Mouse (Mus musculus) thymus, postnatal 36 days (tissue): ENCODE measurements around the gene Rtkn2.

Experiments
- DNase-seq, 2 experiments: peaks; one replicate each; pipeline ENCODE4 v3.0.0; 2022; ENCODE audit warnings: mixed read lengths in 2 of 2

The Rtkn2 gene

DNA sequence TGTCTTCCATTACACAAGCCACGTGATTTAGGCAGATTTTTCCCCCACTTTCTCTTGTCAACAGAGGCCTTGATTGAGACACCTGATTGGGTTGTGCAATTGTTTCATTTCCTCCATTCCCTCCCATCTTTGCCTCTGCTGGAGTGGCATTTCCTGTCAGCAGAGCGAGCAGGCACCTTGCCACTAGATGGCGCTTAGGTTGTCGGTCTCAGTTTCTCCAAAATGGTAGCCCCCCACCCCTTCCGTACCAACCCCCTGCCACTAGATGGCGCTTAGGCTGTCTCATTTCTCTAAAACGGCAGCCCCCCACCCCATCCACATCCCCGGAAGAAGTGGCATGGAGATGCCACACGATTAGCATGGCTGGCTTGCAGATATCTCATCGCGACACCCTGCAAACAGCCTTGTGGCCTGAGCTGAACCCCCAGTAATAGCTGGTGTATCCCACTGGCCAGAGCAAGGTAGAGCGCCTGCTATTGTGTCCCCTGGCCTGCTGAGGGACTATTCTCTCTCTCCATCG is 18.8 kb downstream of the Rtkn2 start:
- DNase-seq, result peak; percentile 77

DNA sequence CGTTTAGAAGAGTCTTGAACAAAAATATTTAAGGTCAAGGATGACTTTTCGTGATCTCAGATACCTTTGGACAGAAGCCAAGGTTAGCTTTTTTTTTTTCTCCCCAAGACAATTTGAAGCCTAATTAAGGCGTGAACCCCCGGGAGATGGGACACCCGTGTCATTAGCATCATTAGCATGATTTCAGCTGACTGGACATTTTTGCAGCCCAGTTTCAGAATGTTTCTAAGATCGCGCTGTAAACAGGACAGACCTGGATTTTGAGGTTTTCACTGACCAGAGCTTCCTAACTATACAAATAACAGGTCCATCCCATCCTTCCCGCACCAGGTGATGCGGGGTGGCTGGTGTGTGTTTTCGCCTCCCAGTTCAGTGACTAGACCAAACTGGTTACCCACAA is 19.8 kb downstream of the Rtkn2 start:
- no peak for DNase-seq

DNA sequence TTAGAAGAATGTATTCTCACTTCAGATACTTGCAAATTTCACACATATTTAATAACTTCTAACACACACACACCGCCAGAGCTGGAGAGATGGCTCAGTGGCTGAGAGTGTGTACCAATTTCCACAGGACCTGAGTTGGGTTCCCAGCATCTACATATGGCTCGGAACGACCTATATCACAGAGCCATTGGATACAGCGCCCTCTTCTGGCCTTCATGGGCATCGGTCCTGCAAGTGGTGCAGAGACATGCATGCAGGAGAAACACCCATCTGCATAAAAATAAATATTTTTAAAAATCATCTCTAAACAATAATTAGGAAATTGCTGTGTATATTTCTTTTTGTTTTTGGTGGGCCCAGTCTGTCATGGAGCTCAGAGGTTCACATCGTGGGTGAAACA is 22.1 kb downstream of the Rtkn2 start:
- DNase-seq, result no peak

DNA sequence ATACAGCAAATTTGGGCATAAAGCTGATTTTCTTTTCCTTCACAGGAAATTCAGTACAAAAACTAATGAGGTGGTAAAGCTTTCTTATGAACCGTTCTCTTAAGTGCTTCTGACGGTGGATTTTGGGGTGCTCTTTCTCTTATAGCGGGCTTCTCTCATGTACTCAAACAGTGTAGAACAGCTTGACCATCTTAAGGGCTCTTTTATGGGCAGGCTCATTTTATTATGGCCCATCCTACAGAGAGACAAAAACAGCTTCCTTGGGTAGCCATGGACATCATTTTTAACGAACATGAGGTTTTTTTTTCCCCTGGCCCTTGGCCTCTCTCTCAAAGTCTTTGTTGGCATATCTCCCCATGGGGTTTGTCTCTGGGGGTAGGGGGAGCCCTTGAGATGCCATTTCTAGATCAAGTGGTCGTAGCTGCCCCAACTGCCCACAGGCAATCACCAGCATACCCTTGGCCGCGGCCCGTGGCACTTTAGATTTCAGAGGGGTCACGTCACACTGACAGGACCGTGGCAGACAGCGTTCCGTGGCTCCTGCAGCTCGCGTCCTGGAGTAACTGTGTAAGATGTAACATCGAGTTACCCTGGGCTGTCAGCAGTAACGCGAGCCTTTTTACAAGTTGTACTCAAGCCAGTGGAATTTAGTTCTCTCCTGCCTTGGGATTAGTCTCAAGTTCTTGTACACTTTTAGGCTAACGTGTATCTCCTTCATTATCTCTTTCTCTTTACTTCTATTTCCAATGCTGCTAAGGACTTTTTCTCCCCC is 24.5 kb downstream of the Rtkn2 start:
- no peak for DNase-seq

DNA sequence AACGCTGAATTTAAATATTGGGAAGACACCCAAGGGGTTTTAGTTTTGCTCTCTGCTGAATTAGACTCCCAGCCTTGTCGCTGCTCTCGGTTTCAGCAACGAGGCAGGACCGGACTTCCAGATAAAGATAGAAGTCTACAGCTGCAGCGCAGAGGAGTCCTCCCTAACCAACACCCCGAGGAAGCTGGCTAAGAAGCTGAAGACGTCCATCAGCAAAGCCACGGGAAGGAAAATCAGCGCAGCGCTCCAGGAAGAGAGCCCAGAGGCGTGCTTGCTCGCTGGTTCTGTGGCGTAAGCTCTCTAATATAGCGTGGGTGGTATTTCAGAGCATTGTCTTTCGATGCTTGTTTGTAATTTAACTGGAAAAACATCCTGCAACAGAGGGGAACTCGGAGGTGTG is 26.0 kb downstream of the Rtkn2 start:
- no peak for DNase-seq

DNA sequence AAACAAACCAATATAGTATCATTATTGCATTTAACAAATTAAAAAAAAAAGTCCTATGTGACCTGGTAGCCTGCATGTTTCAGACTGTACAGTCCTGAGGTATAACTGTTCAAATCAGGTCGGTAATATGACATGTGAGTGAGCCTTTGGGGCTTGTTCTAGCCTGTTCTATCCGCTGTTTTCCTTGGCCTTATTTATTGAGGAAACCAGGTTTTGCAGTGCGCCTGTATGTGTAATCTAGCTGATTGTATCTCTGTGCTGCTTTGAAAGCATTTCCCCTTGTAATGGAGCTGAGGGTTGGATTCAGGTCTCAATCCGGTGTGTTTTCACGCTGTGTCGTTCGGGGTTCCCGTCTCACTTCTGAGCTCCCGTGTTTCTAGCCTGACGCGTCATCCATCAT is 27.1 kb downstream of the Rtkn2 start:
- no peak for DNase-seq

DNA sequence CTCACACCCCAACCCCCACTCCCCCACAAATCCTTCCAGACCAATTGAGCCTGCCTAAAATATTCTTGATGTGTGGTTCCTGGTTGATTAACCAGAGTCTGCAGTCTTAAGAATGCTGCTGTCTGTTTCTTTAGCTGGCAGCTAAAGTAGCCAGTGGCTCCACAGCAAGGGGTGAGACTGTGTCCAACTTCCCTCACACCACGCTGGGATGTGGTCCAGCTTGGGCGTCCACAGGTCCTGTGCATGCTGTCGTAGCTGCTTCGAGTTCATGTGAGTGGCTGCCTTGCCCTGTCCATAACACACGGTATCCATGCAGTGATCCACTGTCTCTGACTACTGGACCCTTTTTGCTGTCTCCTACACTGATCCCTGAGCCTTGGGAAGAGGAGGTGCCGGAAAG is 27.7 kb downstream of the Rtkn2 start:
- DNase-seq, result no peak

DNA sequence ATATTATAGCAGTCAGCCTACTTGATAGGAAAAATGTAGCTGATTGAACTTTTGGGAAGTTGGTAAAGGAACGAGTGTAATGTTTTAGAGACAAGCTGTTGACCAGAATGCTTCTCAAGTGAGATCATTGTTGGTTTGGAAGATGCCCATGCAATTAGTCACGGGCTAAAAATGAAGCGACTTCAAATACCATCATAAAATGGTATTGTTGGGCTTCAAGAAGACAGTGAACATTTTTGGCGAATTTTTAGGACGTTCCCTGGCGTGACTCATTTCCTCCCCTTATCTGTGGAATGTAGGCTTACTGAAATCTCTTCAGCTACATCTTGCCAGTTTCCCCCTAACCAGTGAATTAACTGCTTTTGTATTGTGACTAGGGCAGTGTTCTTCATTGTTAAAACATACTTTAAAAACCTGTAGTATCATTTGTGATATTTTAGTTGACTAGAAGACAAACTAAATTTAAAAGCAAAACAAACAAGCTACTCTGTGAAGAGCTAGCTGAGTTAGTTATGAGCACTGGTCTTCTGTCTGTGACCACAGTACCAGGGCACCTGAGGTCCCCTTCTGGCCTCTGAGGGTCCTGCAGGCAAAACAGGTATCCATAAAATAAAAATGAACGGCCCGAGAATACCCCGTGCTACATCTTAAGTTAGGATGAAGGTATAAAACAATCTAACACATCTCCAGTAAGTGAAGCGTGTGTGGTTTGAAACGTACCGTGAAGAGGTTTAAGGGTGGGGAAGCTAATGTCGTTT is 29.0 kb downstream of the Rtkn2 start:
- no peak for DNase-seq

DNA sequence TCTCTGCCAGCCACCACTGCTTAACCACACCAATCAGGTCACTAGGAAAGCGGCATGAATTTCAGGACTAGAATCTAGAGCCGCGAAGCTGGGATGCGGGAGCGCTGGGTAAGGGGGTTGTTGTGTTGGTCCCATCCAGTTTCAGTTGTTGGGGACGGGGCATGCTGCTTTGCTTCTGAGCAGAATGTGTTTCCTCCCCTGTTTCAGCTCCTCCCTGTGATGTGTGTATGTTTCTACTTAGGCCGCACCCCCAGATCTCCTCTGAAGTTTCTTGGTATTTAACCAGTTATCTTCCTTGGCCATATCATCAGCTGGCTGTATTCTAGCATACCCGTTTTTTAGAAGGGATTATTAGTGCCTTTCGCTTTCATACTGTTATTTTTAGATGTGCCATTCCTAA is 29.9 kb downstream of the Rtkn2 start:
- no peak for DNase-seq

DNA sequence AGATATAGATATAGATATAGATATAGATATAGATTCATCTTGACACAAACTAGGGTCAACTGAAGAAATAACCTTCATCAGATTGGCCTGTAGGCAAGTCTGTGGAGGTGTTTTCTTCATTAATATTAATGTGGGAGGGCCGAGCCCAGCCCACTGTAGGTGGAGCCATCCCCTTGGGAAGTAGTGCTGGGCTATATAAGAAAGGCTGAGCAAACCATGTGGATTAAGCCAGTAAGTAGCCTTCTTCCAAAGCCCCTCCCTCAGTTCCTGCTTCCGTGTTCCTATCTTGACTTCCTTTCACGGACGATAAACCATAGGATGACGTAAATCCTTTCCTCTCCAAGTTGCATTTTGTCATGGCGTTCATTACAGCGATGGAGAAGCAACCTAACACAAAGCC is 30.5 kb downstream of the Rtkn2 start:
- DNase-seq, result no peak

DNA sequence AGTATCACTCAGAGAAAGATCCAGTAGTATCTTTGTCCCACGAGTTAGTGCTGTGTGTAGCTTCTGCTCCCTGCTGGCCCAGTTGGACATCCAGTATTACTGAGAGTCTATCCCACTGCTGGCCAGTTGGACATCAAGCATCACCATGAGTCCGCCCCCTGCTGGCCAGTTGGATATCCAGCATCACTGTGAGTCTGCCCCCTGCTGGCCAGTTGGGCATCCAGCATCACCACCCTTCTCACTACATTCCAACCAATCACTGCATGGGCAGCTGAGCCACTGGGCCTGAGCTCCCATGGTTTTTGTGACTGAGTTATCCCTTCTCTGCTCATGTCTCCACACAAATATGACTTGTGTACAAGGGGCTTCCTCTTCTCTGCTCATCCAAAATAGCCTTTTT is 33.8 kb downstream of the Rtkn2 start:
- peak; percentile 42 to 52 for DNase-seq

DNA sequence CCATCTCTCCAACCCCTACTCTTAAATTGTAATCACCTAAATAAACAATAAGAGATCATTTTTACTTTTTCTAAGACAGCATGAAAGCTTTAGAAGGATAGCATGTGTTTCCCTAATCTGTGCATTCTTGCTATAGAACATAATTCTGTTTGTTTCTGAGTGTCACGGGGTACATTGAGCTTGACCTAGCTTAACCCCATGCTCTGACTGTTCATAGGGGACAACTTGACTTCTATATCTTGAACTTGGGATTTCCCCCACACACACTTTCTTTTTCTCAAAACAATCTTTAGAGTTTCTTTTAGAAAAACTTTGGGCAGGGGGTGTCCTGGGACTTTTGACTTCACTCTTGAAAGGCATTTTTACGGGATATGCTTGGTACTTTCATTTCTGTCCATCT is 41.4 kb downstream of the Rtkn2 start:
- DNase-seq, result no peak

DNA sequence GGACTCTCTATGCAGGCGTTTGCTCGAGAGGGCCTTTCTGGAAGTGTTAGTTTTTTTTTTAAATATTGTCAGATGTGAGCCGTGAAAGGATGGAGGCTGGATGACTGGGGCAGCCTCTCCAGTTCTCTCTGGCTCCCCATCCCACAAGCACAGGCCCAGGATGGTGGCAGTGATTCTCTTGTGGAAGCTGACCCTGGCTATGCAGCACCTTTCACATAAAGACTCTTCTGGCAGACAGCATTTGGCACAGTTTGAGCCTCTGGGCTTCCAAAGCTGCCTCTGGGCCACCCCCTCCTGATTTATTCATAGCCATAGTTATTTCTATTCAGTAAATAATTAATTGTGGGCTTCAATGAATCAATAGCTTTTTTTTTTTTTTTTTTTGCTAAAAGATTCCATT is 46.3 kb downstream of the Rtkn2 start:
- DNase-seq, result no peak

DNA sequence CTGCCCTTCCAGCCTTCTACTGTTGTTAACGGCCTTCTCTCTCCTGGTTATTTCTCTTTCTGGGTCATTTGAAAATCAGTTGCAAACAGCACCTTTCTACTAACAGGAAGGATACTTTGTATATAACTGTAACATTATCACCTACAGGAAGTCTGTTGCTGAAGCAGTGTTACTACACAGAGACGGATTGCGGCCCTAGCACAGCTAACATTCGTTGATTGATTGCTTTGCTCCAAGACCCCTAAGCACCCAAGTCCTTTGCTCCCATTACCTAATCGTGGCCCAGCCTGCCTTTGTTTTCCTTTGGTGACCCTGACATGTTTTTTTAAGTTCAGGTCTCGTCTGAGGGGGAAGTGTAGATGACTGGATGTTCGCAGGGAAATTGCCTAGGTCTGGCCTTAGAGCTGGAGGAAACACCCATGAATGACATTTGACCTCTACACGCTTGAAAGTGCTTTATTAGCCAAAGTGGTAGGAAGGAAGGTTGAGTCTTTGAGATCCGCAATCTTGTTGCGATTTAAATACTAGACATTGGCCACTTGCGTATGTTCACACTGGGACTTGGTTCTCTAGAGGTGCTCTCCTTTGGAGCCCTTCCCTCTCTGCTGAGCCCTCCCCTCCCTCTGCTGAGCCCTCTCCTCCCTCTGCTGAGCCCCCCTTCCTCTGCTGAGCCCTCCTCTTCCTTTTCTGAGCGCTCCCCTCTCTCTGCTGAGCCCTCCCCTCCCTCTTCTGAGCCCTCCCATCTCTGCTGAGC is 49.1 kb downstream of the Rtkn2 start:
- DNase-seq, result no peak

DNA sequence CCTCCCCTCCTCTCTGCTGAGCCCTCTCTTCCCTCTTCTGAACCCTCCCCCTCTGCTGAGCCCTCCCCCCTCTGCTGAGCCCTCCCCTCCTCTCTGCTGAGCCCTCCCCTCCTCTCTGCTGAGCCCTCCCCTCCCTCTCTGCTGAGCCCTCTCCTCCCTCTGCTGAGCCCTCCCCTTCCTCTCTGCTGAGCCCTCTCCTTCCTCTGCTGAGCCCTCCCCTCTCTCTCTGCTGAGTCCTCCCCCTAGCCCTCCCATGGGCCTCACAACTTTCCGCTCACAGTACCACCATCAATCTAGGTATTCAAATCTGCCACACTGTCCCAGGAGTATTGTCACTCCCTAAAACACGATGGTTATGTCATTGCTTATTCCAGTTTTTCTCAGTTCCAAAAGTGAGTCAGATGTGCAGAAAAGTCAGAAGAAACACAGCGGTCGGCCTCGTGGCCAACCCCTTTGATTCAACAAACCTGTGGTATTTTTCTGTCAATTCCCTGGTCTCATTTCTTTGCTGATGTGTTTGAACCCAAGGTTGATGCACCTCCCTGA is 49.8 kb downstream of the Rtkn2 start:
- DNase-seq, result no peak

DNA sequence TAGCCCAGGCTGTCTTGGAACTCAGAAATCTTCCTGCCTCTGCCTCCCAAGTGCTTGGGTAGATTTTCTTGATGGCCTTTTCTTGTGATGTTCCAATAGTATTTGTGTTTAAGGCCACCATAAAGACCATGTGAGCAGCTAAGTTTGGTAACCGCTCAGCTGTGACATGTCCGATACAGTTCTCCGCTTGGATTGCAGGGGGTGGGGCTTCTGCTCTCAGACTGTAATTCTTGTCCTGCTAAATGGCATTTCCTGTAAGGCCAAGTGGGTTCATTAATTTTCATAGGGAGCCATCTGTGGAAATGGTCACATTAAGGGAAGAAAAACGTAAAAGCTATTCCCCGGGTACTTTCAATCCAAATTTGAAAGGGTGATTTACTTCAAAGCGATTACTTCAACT is 50.7 kb downstream of the Rtkn2 start:
- DNase-seq, result no peak

DNA sequence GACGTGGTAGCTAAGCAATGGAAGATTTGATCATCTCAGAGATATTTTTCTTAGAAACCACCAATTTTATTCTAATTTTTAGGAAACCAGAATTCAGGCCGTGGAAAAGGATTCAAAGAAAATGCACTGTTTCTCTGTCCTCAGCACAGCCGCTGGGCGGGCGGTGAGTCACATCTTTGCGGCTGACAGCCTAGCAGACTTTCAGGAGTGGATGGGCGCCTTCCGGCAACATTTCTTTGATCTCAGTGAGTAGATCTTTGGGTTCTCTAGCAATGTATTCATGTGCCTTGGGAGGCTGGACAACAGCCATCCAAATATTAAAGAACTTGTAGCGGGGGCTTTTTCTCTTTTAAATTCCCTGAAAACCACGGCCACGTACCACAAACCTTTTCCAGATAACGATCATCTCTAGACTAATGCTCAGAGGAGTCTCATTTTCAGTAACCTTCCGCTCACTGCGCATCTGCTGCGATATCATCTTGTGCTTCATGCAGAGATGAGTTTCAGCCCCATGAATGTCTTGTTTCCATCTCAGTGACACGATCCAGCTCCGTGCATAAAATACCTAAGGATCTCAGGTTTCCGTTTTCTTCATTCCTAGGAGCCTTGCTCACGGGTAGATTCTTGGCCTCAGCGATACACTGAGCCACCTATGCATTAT is 56.5 kb downstream of the Rtkn2 start:
- no peak for DNase-seq

DNA sequence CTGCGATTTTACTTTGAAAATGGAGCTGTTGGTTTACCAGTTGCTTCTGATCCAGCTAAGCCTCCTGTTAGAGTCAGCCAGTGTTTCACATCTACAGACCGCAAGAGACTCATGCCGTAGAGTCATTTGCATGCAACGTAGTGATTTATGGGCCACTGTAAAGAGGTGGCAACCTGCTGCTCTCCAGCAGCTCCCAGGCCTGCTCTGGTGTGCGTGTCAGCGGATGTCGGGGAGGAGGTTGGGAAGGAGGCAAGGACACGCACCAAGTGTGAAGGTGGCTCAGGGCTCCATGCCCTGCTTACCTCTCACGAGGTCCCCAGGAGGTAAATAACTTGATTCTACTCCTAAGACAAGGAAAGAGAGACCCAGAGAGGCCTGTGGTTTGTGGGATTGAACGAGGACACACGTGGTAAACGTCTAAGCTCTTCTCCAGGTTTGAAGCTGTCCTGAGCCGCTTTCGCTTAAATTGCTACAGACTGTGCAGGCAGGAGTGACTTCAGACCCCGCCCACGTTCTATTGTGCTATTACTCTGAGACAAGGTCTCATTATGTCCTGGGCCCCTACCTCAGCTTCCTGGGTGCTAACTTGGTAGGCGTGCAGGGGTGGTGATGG is 57.1 kb downstream of the Rtkn2 start:
- DNase-seq, result no peak

DNA sequence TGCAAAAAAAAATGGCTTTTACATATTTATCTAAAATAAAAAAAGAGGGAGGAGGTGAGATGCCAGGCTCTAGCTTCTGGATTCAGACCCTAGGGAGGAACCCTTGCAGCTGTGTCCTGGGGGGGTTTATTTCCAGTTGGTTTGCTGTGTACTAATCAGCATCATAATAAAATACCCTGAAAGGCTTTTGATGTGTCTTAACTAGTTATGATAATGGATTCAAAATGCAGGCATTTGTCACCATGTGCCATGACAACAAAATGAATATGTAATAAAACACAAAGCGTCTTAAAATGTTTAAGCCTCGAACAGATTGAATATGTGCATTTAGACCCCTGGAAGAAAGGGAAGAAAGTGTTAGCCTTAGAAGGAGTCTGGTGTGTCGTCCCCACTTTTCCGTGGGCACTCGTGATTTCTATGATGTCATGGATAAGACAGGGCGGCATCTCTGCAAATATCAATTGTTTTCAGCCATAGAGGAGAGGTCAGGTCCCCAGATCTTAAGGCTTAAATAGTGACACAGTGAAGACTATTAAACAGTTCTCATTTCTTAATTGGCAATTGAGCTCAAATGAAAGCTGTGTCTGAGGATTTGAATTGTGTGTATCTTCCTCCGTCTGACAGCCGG is 59.7 kb downstream of the Rtkn2 start:
- no peak for DNase-seq

DNA sequence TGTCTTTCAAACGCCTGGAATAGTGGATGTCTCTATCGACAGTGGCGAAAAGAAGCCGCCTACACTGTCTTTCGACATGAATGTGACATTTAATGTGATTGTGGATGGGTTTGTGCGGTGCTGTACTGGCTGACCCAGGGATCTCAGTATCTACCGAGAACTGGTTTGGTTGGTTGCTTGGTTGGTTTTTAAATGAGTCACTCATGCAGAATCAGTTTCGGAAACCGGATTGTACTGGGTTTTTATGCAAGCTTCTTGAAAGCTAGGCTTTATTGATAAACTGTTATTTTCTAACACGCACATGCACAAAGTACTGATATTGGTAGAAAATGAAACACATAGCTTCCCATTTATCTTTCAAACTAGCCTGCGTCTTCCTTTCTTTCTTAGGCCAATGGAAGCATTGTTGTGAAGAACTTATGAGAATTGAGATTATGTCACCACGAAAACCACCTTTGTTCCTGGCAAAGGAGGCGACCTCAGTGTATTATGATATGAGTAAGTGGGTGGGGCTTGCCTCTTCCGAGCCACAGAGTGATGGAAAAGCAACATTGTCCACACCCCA is 60.4 kb downstream of the Rtkn2 start:
- DNase-seq, result no peak

DNA sequence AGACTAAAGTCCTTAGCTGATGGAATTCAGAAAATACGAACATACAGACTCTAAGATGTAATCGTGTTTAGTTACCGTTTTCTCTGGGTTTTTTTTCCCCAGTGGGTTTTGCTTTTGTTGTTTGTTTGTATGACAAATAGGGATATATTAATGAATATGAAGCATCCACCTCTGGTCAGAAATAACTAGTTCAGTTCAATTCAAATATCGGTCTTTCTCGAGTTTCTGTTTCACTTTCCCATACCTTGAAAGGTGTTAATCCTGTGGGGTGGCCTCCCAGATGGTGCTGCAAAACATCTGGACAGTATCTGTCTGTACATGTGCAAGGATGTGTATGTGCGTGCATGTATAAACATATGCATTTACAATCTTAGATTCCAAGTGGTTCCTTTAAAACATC is 61.0 kb downstream of the Rtkn2 start:
- DNase-seq, result no peak
